Mouse (Mus musculus) NIH3T3 (cell line): ENCODE results near the gene Cdh23.
A peak's percentile ranks its signal among the peaks of the same experiment; 100 is the strongest.

Experiments used
- DNase-seq: peaks from one replicate; pipeline ENCODE4 v3.0.0-alpha.2; 2012; ENCODE audit warnings: low read depth

Cdh23 gene

DNA sequence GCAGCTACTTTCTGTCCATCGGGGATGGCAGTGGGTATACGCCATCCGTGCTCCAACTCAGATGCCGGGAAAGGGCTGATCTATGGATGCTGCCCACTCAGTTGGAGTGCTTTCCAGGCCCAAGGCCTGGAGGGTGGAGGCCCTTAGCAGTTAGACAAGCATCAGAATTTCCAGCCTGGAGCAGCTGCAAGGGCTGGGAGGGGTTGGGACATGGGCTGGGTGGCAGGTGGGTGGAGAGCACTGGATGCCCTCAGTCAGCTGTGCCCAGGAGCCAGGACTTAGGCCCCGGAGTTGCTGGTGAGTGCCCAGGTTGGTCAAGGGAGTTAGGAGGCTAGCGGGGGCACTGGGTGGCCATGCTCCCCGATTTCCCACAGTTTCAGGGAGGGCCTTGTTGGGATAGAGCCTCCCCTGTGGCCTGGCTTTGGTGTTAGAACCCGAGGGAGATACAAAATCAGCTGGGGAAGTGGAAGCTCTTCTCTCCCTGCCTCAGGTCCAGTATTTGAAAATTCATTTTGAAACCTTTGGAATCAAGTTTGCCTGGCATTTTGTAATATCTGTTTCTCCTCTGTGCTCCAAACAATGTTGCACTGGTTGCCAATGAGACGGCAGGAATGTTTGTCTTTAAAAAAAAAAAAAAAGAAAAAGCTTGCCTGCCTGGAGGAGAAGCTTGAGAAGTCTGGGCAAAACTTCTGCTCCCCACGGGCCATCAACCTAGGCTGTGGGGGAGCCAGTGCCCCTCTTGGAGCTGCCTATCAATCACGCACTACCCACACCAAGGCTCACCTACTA, 295.6 kb downstream of the Cdh23 start:
- DNase-seq, result peak; percentile 63

DNA sequence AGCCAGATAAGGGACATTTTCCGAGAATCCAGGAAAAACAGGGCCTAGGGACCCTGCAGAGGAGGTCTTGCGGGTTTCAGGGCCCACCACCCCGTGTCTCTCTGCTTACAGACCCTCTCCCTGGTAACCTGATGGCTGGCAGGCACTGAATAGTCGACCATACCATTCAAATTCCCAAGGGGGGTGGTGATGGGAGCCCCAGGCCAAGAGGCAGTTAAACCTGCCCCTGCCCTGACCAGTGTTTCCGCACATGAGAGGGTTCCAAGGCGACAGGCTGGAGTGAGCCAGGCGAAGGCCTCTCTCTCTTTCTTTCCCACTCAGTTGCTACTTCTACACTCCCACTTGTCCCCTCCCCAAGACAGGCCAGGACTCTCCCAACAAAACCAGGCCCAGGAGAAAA, 296.8 kb downstream of the Cdh23 start, which contains the start of gene Gm17455:
Gene Gm17455, plus strand, starts transcription at position 278 of the 400 bp plus-strand sequence.
- DNase-seq, result no peak

DNA sequence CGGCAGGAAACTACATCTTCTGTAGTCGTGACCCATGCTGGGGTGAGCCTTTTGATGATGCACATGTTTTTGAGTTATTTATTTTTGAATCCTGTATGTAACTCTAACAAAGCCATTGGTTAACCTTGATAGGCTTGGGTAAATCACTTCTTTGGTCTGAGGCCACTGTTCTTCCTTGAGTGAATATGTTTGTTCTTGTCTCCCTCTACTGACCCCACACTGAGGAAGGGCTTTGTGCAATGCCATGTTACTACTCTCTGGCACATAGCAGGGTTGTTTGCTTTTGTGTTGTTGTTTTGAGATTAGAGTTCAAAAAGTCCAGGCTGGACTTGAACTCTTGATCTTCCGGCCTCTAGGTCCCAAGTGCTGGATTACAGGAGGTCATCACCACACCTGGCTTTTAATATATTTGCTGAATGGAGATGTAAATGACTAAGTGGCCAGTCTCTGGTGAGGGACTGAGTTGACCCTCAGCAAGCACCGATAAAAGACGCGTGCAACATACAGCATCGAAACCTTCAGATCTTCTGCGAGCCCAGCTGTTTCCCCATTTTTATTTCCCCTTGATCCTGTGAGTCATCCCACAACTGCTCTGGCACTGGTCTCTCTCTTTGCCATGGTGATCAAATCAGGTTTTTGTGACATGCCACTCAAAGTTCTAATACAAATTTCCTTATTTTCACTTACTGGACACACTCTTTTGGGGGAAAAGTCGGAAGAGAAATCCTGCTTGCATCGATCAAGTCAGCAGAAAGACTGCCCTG, 298.1 kb downstream of the Cdh23 start:
- DNase-seq, result peak; percentile 60

DNA sequence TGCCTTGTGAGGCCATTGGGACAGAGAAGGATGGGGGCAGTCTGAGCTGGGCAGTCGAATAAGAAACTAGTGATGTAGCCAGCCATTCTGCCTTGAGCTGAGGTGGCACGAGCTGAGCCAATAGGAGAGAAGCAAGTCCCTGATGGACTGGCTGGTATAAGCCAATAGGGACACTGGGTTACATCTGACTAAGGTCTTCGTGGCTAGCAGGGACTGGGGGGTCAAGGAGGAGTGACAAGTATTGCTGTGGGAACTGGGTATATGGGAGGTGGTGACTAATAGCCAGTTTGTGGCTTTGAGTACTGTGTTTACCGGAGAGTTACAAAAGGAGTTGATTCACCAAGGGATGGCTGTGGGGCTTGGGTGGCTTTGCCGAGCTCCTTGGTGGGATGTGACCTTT, 300.7 kb downstream of the Cdh23 start:
- peak; percentile 58 for DNase-seq

DNA sequence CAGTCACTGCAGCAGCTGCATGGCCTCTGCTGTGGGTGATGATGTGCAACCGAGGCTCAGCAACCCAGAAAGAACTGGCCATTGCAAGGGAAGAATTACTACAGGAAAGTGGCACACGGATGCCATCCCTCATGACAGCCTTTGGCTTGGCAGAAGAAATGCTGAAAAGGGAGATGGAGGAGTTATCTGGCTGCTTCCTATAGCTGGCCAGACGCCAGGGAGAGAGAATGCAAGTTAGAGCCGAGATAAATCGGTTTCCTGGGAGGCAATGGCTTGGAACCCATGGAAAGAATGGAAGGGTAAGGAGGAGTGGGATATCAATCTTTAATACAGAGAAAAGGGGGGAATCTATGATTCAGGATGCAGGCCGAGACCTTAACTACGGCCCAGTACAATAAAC, 301.4 kb downstream of the Cdh23 start:
- peak; percentile 38 for DNase-seq

DNA sequence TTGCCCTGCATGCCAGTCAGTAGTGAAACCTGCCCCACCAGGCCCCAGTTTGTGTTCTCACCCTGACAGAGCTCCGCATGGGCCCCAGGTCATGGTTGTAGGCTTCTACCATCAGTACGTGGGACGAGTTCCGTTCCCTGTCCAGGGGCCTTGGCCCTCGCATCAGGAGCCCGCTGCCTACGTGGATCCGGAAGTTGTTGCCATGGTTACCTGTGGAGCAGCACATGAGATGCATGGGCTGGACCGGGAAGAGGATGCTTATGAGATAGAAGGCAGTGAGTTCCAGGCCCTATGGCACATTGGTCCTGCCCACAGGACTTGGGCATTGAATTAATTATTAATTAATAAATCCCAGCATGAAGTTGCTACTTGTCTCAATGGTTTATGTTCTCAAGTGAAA, 304.6 kb downstream of the Cdh23 start:
- DNase-seq, result no peak

DNA sequence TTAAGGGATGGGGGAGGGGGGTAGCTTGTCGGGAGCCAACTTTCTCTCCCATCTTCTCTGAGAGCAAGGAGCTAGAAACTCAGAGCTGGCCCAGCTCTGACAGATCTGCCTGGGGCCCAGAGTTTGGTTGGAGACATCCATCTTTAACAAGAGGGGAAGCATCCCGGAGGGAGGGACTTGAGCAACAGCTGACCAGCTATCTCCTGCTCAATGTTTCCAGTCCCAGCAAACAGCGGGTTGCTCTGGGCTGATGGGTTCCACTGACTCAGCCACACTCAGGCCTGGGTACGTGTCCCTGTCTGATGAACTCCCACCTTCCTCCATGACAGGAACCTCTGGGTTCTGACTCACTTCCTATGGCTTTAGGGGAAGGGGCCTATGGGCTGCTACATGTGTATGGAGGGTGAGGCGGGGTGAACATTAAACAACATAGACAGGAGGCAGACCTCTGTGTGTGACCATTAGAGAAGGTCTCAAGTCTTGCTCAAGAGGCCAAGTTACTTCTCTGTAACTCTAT, 305.3 kb downstream of the Cdh23 start:
- no peak for DNase-seq

DNA sequence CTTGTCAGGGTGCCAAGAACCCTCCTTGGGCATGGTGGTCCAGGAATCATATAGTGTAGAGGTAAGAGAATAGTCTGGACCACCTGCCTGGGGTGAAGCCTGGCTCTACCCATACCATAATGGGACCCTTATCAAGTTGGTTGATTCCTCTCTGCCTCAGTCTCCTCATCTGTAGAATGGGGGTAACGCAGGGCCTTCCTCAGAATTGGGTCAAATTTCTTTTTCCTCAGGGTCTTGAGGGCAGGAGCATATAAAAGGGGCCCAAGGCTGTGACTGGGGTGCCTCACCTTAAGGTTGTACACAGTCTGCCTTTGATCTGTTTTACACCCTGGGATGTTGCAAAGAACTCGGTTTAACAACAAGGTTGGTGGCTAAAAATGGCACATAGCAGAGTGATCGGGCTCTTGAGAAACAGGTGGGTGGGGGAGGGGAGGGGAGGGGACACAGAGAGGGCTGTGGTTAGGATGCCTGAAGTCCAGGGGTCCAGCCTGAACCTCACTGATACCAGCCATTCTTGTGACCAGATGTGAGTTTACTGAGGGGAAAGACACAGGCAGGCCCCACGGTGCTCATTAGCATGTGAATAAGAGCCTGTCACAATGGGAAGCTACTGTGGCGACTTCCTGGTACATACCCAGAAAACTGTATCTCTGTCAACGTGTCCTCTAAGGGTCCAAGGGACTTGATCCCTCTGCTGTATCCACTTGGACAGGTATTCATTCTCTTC, 305.9 kb downstream of the Cdh23 start:
- no peak for DNase-seq

DNA sequence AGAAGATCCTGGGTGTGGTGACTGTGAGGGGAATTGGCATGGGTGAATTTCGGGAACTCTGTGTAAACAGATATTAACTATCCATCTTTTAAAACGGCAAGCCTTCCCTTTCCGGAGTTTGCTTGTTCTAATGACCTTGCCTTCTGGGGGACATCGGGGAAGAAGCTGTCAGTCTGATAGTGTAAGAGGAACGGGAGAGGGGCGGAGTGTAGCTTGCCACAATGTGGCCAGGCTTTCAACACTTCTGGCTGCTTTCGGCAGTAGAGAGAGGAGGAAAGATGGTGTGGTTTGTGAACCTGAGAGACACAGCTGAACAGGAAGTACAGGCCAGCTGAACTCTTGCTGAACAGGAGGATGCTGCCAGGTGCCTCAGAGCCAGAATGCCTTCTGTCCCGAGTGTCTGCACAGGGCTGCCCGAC, 306.8 kb downstream of the Cdh23 start:
- peak; percentile 53 for DNase-seq

DNA sequence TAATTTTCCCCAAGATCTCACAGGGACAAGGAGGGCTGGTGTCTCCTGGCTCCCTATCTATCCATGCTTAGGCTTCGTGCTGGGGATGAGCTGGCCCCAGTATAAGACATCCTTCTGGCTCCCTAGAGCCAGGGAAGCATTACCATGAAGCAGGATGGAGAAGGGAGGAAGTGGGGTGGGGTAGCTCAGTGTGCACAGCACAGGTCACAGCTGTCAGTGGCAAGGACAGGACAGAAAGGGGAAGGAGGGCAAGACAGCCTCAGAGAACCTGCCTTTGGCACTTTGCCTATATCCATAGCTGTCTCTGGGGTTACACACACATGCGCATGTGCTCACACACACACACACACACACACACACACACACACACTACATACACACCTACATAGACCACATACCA, 308.0 kb downstream of the Cdh23 start:
- no peak for DNase-seq

DNA sequence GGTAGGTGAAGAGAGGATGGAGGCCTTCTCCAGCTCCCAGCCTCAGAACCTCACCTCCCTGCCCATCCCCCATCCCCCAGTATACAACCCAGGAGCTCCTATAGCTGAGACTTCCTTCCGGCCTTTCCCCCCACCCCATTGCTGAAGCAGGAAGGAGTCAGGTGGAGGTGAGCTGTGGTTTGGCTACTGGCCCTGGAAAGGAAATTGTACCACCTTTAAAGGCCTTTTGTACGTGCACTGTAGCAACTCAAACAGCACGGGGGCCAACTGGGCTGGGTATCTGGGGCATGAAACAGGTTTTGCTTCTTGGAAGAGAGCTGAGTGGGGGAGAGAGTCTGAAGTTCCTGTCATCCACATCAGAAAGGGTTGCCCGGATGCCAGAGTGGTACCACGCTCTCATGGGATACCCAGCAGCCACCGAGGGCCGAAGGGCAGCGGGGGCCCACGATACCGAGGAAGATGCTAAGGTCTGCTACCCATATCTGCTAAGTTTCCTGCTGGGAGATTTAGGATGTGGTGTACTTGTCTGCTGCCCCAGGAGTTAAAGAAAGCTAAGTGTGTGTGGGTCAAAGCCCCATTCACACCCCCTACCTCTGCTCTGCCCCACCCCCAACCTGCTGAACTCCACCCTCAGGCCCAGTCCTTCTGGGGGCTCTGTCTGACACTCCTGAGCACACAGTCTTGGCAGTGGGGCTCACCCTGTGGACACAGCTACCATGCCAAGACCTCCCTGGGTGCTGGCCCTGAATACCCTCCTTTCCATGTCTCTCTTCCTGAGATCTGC, 315.0 kb downstream of the Cdh23 start:
- DNase-seq, result no peak

DNA sequence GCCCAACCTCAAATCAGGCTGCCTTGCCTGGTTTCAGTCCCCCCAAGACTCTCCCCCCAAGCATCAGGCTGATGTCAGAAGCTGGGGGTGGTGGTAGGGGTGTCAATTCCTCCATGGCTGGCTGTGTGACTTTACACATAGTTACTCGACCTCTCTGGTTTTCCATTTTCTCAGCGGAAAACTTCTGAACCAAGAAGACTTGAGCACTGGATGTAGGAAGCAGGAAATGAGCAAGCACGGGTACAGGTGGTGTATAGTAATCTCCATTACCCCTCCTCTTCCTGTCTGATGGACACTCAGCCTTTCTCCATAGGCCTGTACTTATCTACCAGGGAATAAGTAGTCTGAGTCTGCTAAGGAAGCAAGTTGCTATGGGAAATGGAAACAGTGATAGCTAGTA, 316.1 kb downstream of the Cdh23 start:
- no peak for DNase-seq

DNA sequence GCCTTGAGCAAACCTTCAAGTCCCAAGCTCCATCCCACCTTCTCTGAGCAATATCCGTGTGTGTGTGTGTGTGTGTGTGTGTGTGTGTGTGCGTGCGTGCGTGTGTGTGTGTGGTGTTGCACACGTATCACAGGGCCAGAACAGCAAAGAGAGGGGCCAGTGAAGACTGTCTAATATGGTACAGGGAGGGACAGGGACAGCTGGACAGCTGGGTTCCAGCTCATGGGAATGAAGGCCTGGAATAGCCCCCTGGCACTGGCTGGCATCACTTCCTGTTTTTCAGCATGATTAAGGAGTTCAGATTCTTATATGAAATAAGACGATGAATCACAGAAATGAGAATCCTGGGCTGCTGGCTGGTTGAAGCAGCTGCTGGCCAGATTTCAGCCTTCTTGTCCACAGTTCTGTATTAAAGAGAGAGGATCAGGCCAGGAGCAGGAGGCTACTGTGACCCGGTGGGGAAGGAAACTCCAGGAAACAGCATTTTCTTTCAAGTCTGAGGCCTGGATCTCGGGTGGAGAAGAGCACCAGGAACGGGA, 316.8 kb downstream of the Cdh23 start:
- DNase-seq, result peak; percentile 91

DNA sequence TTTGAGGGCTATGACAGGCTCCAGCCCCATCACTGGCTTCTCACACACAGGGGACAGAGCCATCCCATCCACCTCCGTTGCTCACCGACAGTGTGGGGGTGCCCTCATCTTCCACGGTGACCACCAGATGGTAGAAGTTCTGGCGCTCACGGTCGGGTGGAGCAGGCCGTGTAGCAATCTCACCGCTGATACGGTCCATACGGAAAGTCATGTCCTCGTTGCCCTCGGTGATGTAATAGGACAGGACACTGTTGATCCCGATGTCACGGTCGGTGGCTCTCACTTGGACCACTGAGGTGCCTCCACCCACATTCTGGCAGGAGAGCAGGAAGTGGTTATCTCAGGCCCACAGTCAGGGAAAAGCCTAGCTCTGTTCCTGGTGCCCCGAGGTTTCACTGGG, 319.6 kb downstream of the Cdh23 start:
- DNase-seq, result no peak

DNA sequence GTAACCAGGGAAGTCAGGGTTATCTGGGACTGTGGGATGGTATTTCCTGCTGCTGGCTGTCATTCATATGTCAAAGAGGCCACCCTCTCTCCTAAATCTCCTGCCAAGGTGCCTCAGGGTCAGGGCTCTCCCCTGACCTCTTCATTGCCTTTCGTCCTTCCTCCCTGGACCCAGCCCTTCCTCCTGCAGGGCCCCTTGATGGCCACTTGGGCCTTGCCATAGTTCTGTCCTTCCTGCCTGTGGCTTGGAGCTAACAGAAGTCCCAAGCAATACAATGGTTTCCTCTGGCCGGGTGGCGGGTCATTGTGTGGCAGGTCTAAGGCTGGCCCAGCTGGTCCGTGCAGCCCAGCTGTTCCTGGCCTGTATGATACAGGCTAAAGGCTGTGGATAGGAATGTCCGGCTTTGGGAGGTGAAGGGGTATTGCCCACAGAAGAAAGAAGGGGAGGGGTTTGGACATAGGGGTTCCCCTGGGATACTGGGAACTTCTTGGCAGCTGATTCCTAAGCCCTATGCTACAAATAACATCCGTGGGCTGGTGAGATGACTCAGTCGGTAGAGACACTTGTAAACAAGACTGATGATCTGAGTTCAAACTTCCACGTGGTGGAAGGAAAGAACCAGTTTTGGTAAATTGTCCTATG, 322.2 kb downstream of the Cdh23 start:
- DNase-seq, result peak; percentile 91

DNA sequence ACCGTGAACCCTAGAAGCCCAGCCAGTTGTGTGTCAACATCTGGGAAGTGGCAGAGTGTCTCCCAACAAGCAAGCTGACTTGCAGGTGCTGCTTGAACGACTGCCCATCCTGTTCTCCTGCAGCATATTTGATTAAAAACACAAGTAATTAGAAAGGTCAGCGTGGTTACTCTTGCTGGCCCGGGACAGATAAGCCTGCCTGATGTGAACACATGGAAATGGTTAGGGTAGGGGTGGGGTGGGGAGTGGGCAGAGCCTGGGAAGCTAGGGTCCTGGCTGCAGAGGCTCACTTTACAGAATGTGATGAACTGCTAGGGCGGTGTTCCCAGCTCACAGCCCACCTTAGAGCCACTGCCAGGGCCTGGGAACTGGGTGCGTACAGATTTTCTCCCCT, 322.8 kb downstream of the Cdh23 start:
- no peak for DNase-seq

DNA sequence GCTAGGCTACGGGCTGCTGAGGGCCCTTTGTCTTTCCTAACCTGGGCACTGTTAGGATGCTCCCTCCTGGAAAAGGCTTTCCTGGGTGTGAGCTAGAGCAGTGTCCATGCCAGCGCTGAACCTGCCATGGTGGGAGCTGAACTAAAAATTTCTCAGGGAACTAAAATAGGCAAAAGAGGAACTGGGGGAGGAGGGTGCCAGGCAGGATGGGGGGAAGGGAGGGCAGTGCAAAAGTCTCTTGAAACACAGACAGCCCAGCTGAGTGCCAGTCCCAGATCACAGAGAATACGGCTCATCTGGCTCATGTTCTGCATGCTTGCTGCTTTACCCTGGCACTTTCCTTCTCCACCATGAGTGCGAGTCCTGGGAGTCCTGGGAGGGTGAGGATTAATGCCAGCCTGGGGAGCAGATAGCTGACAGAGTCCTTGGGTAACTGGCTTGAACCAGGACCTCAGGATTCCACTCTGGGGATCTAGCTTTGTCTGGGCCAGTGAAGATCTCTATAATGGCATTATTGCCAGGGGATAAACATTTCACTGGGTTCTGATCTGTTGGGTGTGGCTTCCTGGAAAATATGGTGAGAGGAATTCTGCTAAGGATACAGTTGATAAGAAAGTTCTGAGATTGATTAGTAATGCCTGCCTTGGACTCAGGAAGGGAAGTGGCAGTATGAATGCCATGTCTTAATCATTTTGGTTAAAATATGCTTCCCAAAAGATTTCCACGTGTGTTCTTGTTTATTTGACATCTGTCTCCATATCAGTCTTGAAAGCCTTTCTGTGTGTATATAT, 324.5 kb downstream of the Cdh23 start:
- DNase-seq, result no peak

DNA sequence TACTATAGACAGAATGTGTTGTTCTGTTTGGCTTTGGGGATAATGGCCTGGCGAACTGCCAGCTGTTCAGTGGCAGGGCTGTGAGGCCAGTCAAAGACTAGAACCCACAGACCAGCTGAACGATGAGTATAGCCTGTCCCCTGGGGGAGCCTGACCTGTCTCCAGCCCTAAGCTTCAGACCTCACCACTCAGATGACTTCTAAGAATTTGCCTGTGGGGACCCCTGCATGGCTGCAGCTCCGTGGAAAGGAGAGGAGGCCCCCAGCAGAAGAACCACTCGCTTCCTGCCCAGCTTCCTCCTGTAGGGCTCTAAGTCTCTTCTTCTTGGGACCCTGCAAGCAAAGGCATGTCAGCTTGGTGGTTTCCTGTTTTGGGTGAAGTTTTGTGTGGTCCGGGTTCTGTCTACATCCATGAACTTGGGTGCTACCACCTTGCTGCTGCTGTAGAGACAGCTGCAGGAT, 325.7 kb downstream of the Cdh23 start:
- DNase-seq, result no peak

DNA sequence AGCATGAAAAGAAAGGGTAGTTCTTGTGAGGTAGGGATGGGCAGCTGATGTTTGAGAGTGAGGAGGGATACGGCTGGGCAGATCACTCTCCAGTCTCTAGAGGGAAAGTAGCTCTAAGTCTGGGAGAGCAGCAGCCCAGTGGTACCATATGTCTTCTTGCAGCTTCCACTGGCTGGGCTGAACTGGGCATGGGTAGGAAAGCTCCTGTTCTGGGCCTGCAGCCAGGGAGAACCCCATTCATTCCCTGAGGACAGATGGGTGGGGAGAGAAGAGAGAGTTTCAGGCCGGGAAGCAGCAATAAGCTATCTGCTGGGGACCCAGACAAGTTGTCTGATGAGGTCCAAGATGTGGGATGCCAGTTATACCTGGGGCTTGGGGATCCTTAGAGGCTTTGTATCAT, 326.2 kb downstream of the Cdh23 start:
- peak; percentile 62 for DNase-seq

DNA sequence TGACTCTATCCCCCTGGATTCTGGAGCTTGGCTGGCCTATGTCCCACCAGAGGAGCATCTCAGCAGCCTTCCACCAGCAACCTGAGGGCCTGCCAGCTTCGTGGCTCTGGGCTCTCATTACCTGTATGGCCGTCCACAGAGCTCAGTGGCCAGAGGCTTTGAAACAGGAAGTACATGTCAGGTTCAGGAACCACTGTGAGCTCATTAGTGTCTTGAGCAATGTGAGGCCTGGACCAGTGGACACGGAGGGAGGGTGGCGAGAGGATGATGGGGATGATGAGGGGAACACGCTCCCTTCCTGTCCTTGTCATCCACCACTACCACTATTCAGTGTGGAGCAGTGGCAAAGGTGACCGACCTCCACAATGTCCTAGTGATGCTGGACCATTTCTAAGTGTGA, 326.9 kb downstream of the Cdh23 start:
- DNase-seq, result no peak
